10 mouse cellular contexts compared by ENCODE assay signal in genomic region chr17:47233003-47233678, GRCm38 (mm10).
"Had no signal": no experiment of that assay in that cellular context is flagged by ENCODE, and none has a peak within 500 bp of the region (broad histone marks: within the 10 kb centered on the region; RNA-seq: fewer than 3 reads in every experiment).

No protein-coding gene starts in this region.

- H3K9me3 ChIP-seq: limb, embryonic 15.5 days; liver, embryonic 12.5 days; neural tube, embryonic 12.5 days had no signal

- ATAC-seq: liver, embryonic 12.5 days had no signal

- DNase-seq: kidney, adult 11 months; layer of hippocampus, adult 9-11 months; layer of hippocampus, postnatal 36 days; midbrain, embryonic 14.5 days; thymus, postnatal 4 days had no signal

- H3K27ac ChIP-seq: limb, embryonic 15.5 days; liver, embryonic 12.5 days; neural tube, embryonic 12.5 days; stomach, postnatal 0 days had no signal

- H3K4me1 ChIP-seq: liver, embryonic 12.5 days; neural tube, embryonic 12.5 days had no signal

- H3K27me3 ChIP-seq: limb, embryonic 15.5 days; liver, embryonic 12.5 days; neural tube, embryonic 12.5 days had no signal

- H3K4me3 ChIP-seq: limb, embryonic 15.5 days; liver, embryonic 12.5 days; myocyte; neural tube, embryonic 12.5 days had no signal

- H3K4me2 ChIP-seq: limb, embryonic 15.5 days; liver, embryonic 12.5 days; neural tube, embryonic 12.5 days had no signal

- H3K9ac ChIP-seq: limb, embryonic 15.5 days; liver, embryonic 12.5 days; neural tube, embryonic 12.5 days had no signal
